Mouse (Mus musculus): ENCODE measurements around the gene Sdf2. TPM values are rescaled to one million over a fixed set of nuclear protein-coding genes. Genes with fewer than 3 reads are reported as not detected.
A peak's percentile ranks its signal among the peaks of the same experiment; 100 is the strongest.

Gene Sdf2
- polyA plus RNA-seq (2012; rRNA removed) = 91.3 and 125 TPM in 2 replicates

- Histone ChIP-seq H3K4me1 (ENCODE audit: control insufficient read depth, insufficient read depth, insufficient read length, low read length) (peaks cover 8% of the 10 kb centered on the region; the same call in 1 of the 2 replicates), H3K27ac (ENCODE audit: insufficient read depth, low read depth, low read length) (peak within 1 kb of the TSS; percentile 97), H3K4me3 (ENCODE audit: low read depth, low read length) (peak within 1 kb of the TSS; percentile 83), H3K27me3 (ENCODE audit: control insufficient read depth, insufficient read depth, low read length) (no peaks in the 10 kb centered on the region), H3K36me3 (ENCODE audit: control insufficient read depth, insufficient read depth, low read length) (no peaks in the 10 kb centered on the region; the same call in 1 of the 2 replicates)
- TF ChIP-seq CTCF (IDR thresholded peaks at IDR 0.05; ENCODE audit: extremely low read depth, insufficient read length, insufficient replicate concordance, low read depth, low read length) (0 out of 2 replicates have a peak, but pooled peaks have one; percentile 9), POLR2A (IDR thresholded peaks at IDR 0.05; ENCODE audit: low read depth, low read length) (peak; percentile 75)
- WGBS = under 1% methylated on average over 50 of the region's 50 CpGs
These were observed at the start of gene Sdf2, which contains the start of gene Supt6 for GRCm38 (mm10) chr11:78245627-78246317. Gene Sdf2, plus strand, starts transcription at chr11:78245746. Gene Supt6, minus strand, starts transcription at chr11:78245987.

GRCm38 (mm10) chr11:78202372-78202771 lies 43.2 kb upstream of the Sdf2 start:
- peaks cover 2% of the 10 kb centered on the region; the same call in 1 of the 2 replicates for H3K4me1 ChIP-seq (ENCODE audit: control insufficient read depth, insufficient read depth, insufficient read length, low read length)
- H3K27me3 ChIP-seq (ENCODE audit: control insufficient read depth, insufficient read depth, low read length) = no peaks in the 10 kb centered on the region
- no peak overlapping the region for H3K27ac ChIP-seq (ENCODE audit: insufficient read depth, low read depth, low read length)
- H3K4me3 ChIP-seq (ENCODE audit: low read depth, low read length) = no peak overlapping the region
- no peak for TF ChIP-seq POLR2A (IDR thresholded peaks at IDR 0.05; ENCODE audit: low read depth, low read length)
- WGBS = 29% methylated on average over 3 of the region's 3 CpGs
- H3K36me3 ChIP-seq (ENCODE audit: control insufficient read depth, insufficient read depth, low read length) = peaks cover 23% of the 10 kb centered on the region

GRCm38 (mm10) chr11:78204287-78204686 lies 41.3 kb upstream of the Sdf2 start:
- TF ChIP-seq CTCF (IDR thresholded peaks at IDR 0.05; ENCODE audit: extremely low read depth, insufficient read length, insufficient replicate concordance, low read depth, low read length) (no peak), POLR2A (IDR thresholded peaks at IDR 0.05; ENCODE audit: low read depth, low read length) (no peak)
- H3K4me3 ChIP-seq (ENCODE audit: low read depth, low read length) = no peak overlapping the region
- H3K4me1 ChIP-seq (ENCODE audit: control insufficient read depth, insufficient read depth, insufficient read length, low read length) = peaks cover 2% of the 10 kb centered on the region; the same call in 1 of the 2 replicates
- no peak overlapping the region for H3K27ac ChIP-seq (ENCODE audit: insufficient read depth, low read depth, low read length)
- H3K27me3 ChIP-seq (ENCODE audit: control insufficient read depth, insufficient read depth, low read length) = no peaks in the 10 kb centered on the region
- WGBS = 74% methylated on average over 6 of the region's 6 CpGs
- peaks cover 42% of the 10 kb centered on the region for H3K36me3 ChIP-seq (ENCODE audit: control insufficient read depth, insufficient read depth, low read length)

- no peak overlapping the region for H3K4me3 ChIP-seq (ENCODE audit: low read depth, low read length)
- TF ChIP-seq POLR2A (IDR thresholded peaks at IDR 0.05; ENCODE audit: low read depth, low read length) (no peak), CTCF (IDR thresholded peaks at IDR 0.05; ENCODE audit: extremely low read depth, insufficient read length, insufficient replicate concordance, low read depth, low read length) (no peak)
- H3K4me1 ChIP-seq (ENCODE audit: control insufficient read depth, insufficient read depth, insufficient read length, low read length) = peaks cover 2% of the 10 kb centered on the region; the same call in 1 of the 2 replicates
- H3K27me3 ChIP-seq (ENCODE audit: control insufficient read depth, insufficient read depth, low read length) = no peaks in the 10 kb centered on the region
- WGBS = 82% methylated on average over 13 of the region's 13 CpGs
- peaks cover 55% of the 10 kb centered on the region for H3K36me3 ChIP-seq (ENCODE audit: control insufficient read depth, insufficient read depth, low read length)
- H3K27ac ChIP-seq (ENCODE audit: insufficient read depth, low read depth, low read length) = no peak overlapping the region
These were observed 40.0 kb upstream of the Sdf2 start for GRCm38 (mm10) chr11:78205361-78206206.

- TF ChIP-seq POLR2A (IDR thresholded peaks at IDR 0.05; ENCODE audit: low read depth, low read length) = no peak
- TF ChIP-seq CTCF (IDR thresholded peaks at IDR 0.05; ENCODE audit: extremely low read depth, insufficient read length, insufficient replicate concordance, low read depth, low read length) = no peak
- H3K27me3 ChIP-seq (ENCODE audit: control insufficient read depth, insufficient read depth, low read length) = no peaks in the 10 kb centered on the region
- no peak overlapping the region for H3K27ac ChIP-seq (ENCODE audit: insufficient read depth, low read depth, low read length)
- peaks cover 67% of the 10 kb centered on the region for H3K36me3 ChIP-seq (ENCODE audit: control insufficient read depth, insufficient read depth, low read length)
- 92% methylated on average over 7 of the region's 7 CpGs for WGBS
- H3K4me1 ChIP-seq (ENCODE audit: control insufficient read depth, insufficient read depth, insufficient read length, low read length) = peaks cover 2% of the 10 kb centered on the region; the same call in 1 of the 2 replicates
- H3K4me3 ChIP-seq (ENCODE audit: low read depth, low read length) = no peak overlapping the region
These were observed 38.4 kb upstream of the Sdf2 start for GRCm38 (mm10) chr11:78207190-78207589.

- WGBS = 93% methylated on average over 6 of the region's 6 CpGs
- no peak overlapping the region for H3K27ac ChIP-seq (ENCODE audit: insufficient read depth, low read depth, low read length)
- TF ChIP-seq CTCF (IDR thresholded peaks at IDR 0.05; ENCODE audit: extremely low read depth, insufficient read length, insufficient replicate concordance, low read depth, low read length) (no peak), POLR2A (IDR thresholded peaks at IDR 0.05; ENCODE audit: low read depth, low read length) (no peak)
- no peak overlapping the region for H3K4me3 ChIP-seq (ENCODE audit: low read depth, low read length)
- no peaks in the 10 kb centered on the region for H3K4me1 ChIP-seq (ENCODE audit: control insufficient read depth, insufficient read depth, insufficient read length, low read length)
- H3K27me3 ChIP-seq (ENCODE audit: control insufficient read depth, insufficient read depth, low read length) = no peaks in the 10 kb centered on the region
- H3K36me3 ChIP-seq (ENCODE audit: control insufficient read depth, insufficient read depth, low read length) = peaks cover 84% of the 10 kb centered on the region
These were observed 35.7 kb upstream of the Sdf2 start for GRCm38 (mm10) chr11:78209886-78210285.

- WGBS = 70% methylated on average over 7 of the region's 7 CpGs
- Histone ChIP-seq H3K36me3 (ENCODE audit: control insufficient read depth, insufficient read depth, low read length) (peaks cover 89% of the 10 kb centered on the region), H3K4me3 (ENCODE audit: low read depth, low read length) (no peak overlapping the region), H3K27ac (ENCODE audit: insufficient read depth, low read depth, low read length) (no peak overlapping the region), H3K4me1 (ENCODE audit: control insufficient read depth, insufficient read depth, insufficient read length, low read length) (no peaks in the 10 kb centered on the region), H3K27me3 (ENCODE audit: control insufficient read depth, insufficient read depth, low read length) (no peaks in the 10 kb centered on the region)
- TF ChIP-seq POLR2A (IDR thresholded peaks at IDR 0.05; ENCODE audit: low read depth, low read length) = no peak
- no peak for TF ChIP-seq CTCF (IDR thresholded peaks at IDR 0.05; ENCODE audit: extremely low read depth, insufficient read length, insufficient replicate concordance, low read depth, low read length)
These were observed 34.9 kb upstream of the Sdf2 start for GRCm38 (mm10) chr11:78210615-78211014.
